Comparison of ENCODE assay signal across 8 mouse cellular contexts in genomic region chr15:79346051-79346793, GRCm38 (mm10). TPM values are rescaled to one million over a fixed set of nuclear protein-coding genes. Genes with fewer than 3 reads are reported as not detected.
DNase-seq lines count a peak whose midpoint lies in the region; ATAC-seq and TF ChIP-seq lines count a peak whose summit lies in the region.

Gene Maff (plus strand): TSS chr15:79346621.

- peak in 1 of 2 experiments; percentile 26 for DNase-seq in heart, adult 18-20 months
- DNase-seq in heart, postnatal 14 days, result no peak
- no peak for DNase-seq in ES-E14 (ENCODE audit: low read depth, low spot score)
- DNase-seq in midbrain, embryonic 11.5 days (ENCODE audit: low spot score, missing footprints), result no peak
- no peak for DNase-seq in right cerebral cortex, postnatal 36 days (ENCODE audit: low spot score in 2 of 2)
- DNase-seq in left cerebral cortex, postnatal 14 days (ENCODE audit: low spot score in 2 of 2), result no peak

- intact Hi-C loops in heart, postnatal 14 days (cut with DNase I), result no loop called here
- intact Hi-C loops in left cerebral cortex, postnatal 14 days (cut with DNase I), result no loop called here

- in situ Hi-C loops in ES-E14 (cut with MboI; ENCODE audit: low sequenced_read_pairs in 2 of 2, unreplicated experiment in 2 of 2), result no loop called here

- peaks cover 3 to 16% of the 10 kb centered on the region in 2 experiments; a peak in 2 of 4 replicates for H3K4me1 ChIP-seq in ES-E14 (ENCODE audit: control insufficient read depth in 2 of 2, insufficient read depth in 2 of 2, low read length in 2 of 2, poor library complexity in 1 of 2)
- H3K4me1 ChIP-seq in midbrain, embryonic 11.5 days (ENCODE audit: control insufficient read depth, insufficient read depth, low read length), result peaks cover 5% of the 10 kb centered on the region; the same call in 1 of the 2 replicates

- ATAC-seq in hematopoietic stem cell, adult 5-6 weeks (replicated peaks in 1 of 2; ENCODE audit: insufficient read depth in 1 of 2, low FRiP score in 2 of 2, low TSS enrichment in 1 of 2, low read depth in 1 of 2, poor library complexity in 2 of 2, severe bottlenecking in 2 of 2), result no peak
- ATAC-seq in midbrain, embryonic 11.5 days (ENCODE audit: low FRiP score), result no peak
- ATAC-seq in megakaryocyte-erythroid progenitor cell, adult 5-6 weeks (replicated peaks; ENCODE audit: low FRiP score, low TSS enrichment, poor library complexity, severe bottlenecking), result no peak

- H3K4me2 ChIP-seq in midbrain, embryonic 11.5 days, result peak within 1 kb of the TSS; percentile 99

- WGBS in midbrain, embryonic 11.5 days, result 49% methylated on average over 8 of the region's 8 CpGs

- no peaks in the 10 kb centered on the region for H3K9me3 ChIP-seq in ES-E14 (ENCODE audit: control insufficient read depth, insufficient read depth, low read depth, low read length)
- H3K9me3 ChIP-seq in midbrain, embryonic 11.5 days (ENCODE audit: control insufficient read depth, low read length), result no peaks in the 10 kb centered on the region

- no peaks in the 10 kb centered on the region for H3K36me3 ChIP-seq in ES-E14 (ENCODE audit: control insufficient read depth, insufficient read depth, low read length, poor library complexity, severe bottlenecking)
- no peaks in the 10 kb centered on the region for H3K36me3 ChIP-seq in midbrain, embryonic 11.5 days (ENCODE audit: control insufficient read depth, insufficient read depth, low read length)

- H3K27me3 ChIP-seq in midbrain, embryonic 11.5 days (ENCODE audit: control insufficient read depth, insufficient read depth, low read length), result peaks cover 6% of the 10 kb centered on the region

- peak within 1 kb of the TSS; percentile 91; the same call in 1 of the 2 replicates for H3K27ac ChIP-seq in ES-E14 (ENCODE audit: insufficient read depth, low read depth, low read length, poor library complexity, severe bottlenecking)
- no peak within 1 kb of the TSS; the same call in 1 of the 2 replicates for H3K27ac ChIP-seq in midbrain, embryonic 11.5 days (ENCODE audit: low read depth, low read length)

- H3K4me3 ChIP-seq in ES-E14 (ENCODE audit: insufficient read depth in 1 of 2, low read depth in 1 of 2, low read length in 2 of 2, poor library complexity in 1 of 2, severe bottlenecking in 1 of 2), result peak within 1 kb of the TSS; percentile 87 to 97
- H3K4me3 ChIP-seq in midbrain, embryonic 11.5 days (ENCODE audit: low read depth, low read length), result peak within 1 kb of the TSS; percentile 76

- peak within 1 kb of the TSS; percentile 95 for H3K9ac ChIP-seq in ES-E14 (ENCODE audit: insufficient read depth, low read depth, low read length, poor library complexity, severe bottlenecking)
- peak within 1 kb of the TSS; percentile 73 for H3K9ac ChIP-seq in midbrain, embryonic 11.5 days (ENCODE audit: low read length)

TF ChIP-seq in ES-E14, 5 proteins besides CTCF, POLR2A, EP300 and RAD21:
- TF ChIP-seq CHD2 (IDR thresholded peaks at IDR 0.05; ENCODE audit: low read depth, low read length), result no peak
- no peak for TF ChIP-seq MAFK (IDR thresholded peaks at IDR 0.05; ENCODE audit: insufficient read depth, low read depth, low read length)
- TF ChIP-seq ZC3H11A (IDR thresholded peaks at IDR 0.05; ENCODE audit: borderline replicate concordance, low read depth, low read length), result no peak
- no peak for TF ChIP-seq HCFC1 (IDR thresholded peaks at IDR 0.05; ENCODE audit: borderline replicate concordance, insufficient read depth, low read length)
- no peak for TF ChIP-seq ZNF384 (IDR thresholded peaks at IDR 0.05; ENCODE audit: low read depth, low read length)

RNA-seq across cellular contexts. Expression of gene Maff, which starts in this region (rescaled TPM):
- 10 to 100 TPM; 12.8 to 17.6 TPM for total RNA-seq in heart, adult 18-20 months (2021)
- 1 to 10 TPM; 6.2 to 6.9 TPM for total RNA-seq in heart, postnatal 14 days (2021)
- total RNA-seq in ES-E14 (2012; rRNA removed), result 9.7 and 13.2 TPM in 2 replicates
- total RNA-seq in hematopoietic stem cell, adult 5-6 weeks (2017), result 12.3 and 31.4 TPM in 2 replicates
- polyA plus RNA-seq in midbrain, embryonic 11.5 days (2014; fragmentation: Nextera tagmentation; extraction: Ambion mirVana), result 1.0 and 2.3 TPM in 2 replicates
- 2.7 TPM in 1 of 2 replicates, not detected in the other for total RNA-seq in megakaryocyte-erythroid progenitor cell, adult 5-6 weeks (2014; fragmentation: Nextera tagmentation)
- 6.7 and 8.8 TPM in 2 replicates for total RNA-seq in megakaryocyte-erythroid progenitor cell, adult 5-6 weeks (2017)
- total RNA-seq in left cerebral cortex, postnatal 14 days (2021), result 1 to 10 TPM; 1.4 to 2.6 TPM
